Mouse (Mus musculus): ENCODE data around the gene Plin4.
"Not testable (repeated sequence)": the region's sequence is repeated elsewhere in the genome, so short reads cannot be mapped to it uniquely, and the experiment has no call there.

Gene Plin4

DNA sequence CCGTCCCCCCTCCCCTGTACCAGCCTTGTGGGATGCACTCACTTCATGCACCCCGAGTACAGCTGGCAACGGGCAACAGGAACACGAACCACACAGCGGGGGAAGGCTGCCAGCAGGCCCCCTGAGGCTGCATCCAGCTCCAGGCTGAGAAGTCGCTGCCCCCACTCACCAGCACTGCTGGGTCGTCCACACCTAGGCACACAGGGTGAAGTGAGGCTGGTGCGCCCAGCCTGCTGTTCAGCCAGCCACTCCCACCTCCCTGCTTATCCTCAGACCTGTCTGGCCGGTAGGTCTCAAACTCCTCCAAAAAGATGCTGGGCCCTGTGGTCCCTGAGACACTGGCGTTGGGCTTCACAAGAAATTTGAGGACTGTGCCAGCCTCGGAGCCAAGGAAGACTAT, 16.6 kb upstream of the Plin4 start:
- no peak for DNase-seq (ENCODE audit: low read depth, low spot score)

DNA sequence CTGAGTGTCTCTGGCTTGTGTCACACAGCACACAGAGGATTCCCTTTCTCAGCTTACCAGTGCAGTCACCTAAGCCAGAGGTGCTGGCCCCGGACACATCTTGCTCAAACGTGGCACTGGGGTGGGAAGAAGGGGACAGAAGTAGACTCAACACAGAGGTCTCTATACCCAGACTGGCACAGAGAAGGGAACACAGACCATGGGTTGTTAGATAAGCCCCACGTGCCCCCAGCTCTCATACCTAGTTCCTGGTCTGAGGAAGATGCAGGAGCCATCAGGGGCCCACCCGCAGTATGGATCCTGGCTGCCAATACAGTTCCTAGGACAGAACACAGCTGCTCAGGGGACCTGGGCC, 15.7 kb upstream of the Plin4 start:
- DNase-seq (ENCODE audit: low read depth, low spot score): no peak

DNA sequence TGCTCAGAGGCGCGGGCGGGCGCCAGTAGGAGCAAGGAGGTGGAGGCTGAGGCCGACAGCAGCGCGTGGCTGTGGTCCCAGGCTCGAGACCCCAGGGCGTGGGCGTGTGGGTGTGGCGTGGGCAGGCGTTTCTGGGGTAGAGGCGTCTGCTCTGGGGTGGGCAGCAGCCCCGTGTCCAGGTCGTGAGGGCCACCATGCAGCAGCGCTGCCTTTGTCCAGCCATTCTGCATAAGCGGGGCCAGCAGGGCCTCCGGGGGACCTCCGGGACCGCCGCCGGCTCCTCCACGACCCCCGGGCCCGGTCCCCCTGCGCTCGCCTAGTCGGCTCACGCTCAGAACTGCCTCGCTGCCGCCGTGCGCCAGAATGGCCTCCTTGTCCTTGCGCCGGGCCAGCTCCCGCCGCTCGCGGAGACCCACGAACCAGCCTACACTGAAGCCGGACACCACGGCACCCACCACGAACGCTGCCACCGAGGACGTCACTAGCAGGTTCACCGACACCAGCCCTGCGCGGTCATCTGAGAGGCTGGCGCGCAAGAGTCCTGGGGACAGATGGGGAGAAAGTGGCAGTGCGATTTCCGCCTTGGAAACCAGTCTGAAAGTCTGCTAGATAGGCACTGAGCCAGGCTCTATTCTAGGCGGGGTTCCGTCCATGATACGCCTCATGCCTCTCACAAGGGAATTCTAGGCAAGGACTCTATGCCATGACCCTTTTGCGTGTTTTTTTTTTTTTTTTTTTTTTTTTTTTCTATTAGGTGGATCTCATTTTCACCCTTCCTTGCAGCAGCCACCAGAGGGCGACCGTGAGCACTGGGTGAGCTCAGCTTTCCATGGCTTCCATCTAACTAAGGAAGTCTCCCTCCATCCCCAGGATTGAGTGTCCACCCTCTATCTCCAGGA, 15.0 kb upstream of the Plin4 start:
- DNase-seq (ENCODE audit: low read depth, low spot score): peak; percentile 62

DNA sequence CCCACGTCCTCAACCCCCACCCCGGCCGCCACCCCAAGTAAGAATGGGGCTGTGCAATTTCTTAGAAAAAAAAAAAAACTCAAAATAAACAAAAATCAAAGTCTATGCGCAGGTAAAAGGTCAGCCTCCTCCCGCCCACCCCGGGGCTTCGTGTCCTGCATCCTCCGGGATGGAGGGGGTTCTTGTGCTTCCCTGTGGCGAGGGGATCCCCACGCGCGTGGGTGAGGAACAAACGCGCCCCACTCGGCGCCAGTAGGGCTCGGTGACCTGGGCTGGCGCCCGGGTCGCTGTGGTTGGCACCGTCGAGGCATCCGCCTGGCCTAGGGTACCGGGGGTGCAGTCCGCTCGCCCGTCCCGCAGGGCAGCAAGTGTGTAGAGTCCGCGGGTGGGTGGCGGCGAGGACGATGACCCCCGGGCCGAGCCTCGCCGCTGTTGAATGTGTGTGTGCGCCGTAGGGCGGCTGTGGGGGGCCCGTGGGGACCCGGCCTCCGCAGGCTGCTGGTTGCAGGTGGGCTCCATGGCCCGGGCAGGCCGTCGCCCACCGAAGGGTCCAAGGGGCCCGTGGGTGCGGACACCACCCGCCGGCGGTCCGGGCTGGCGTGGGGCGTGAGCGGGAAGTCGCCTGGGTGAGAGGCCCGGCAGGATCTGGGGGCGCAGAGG, 14.2 kb upstream of the Plin4 start:
- no peak for DNase-seq (ENCODE audit: low read depth, low spot score)

DNA sequence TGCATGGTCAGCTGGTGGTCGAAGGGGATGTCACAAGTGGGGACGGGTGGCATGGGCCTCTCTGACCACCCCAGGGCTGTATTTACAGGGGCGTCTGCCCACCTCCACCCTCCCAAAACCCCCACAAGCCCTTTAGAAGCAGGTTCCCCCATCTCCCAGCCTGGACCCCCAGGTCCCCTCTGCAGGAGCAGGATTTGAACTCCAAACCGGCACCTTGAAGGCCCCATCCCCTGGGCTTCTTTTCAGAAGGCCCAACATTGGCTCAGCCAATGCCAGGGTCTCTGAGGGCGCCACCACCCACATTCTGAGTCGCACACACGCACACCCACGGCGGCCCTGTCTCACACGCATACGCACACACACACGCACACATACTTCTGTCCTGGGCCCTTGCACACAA, 13.6 kb upstream of the Plin4 start:
- DNase-seq (ENCODE audit: low read depth, low spot score): no peak

DNA sequence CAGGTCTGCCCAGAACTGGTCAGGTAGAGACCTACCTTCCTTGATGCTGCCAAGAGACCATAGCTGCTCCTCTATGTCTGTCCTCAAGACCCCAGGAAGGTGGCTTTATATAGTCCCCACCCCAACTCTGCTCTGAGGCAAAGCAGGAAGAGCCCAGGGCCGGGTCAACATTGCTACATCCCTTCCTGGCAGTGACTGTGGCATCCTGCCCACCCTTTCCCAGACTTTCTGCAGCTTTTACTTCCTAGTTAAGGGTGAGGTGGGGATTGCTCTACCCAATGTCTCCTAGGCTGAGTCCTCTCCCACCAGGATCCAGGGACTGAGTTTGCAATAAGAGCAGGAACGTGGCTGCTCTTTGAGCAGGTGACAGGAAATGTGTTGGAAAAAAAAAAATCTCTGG, 12.2 kb upstream of the Plin4 start, which contains the start of gene Lrg1:
TSS of gene Lrg1 (minus strand) at position 176 of the 400 bp plus-strand sequence.
- DNase-seq (ENCODE audit: low read depth, low spot score): no peak

DNA sequence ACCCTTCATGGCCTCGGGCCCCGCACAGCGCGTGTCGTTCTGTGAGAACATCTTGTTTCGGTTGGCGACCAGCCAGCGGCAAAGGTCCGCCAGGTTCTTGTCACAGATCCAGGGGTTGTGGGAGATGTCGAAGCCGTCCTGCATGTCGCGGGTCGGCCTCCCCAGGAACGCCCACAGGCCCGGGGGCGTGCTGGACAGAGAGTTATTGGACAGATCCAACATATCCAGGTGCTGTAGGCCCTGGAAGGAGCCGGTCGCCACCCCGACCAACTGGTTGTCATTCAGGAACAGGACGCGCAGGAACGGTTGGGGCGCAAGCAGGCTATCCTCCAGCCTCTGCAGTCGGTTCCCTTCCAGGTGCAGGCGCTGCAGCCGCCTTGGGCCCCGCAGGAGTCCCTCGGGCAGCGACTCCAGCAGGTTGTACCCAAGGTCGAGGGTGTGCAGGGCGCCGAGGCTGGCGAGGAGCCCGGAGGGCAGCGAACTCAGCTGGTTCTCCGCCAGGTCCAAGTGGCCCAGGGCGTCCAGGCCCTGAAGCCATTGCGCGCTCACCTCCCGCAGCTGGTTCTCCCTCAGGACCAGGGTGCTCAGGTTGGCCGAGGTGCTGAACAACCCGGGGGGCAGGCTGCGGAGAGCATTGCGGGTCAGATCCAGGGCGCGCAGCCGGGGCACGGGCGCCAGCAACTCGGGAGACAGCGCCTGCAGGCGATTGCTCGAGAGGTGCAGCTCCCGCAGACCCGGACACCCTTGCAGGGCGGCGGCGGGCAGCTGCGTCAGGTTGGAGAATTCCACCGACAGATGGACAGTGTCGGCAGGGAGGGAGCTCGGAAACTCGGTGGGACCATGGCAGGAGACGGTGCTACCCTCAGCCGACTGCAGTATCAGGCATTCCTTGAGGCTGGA, 10.6 kb upstream of the Plin4 start:
- no peak for DNase-seq (ENCODE audit: low read depth, low spot score)

DNA sequence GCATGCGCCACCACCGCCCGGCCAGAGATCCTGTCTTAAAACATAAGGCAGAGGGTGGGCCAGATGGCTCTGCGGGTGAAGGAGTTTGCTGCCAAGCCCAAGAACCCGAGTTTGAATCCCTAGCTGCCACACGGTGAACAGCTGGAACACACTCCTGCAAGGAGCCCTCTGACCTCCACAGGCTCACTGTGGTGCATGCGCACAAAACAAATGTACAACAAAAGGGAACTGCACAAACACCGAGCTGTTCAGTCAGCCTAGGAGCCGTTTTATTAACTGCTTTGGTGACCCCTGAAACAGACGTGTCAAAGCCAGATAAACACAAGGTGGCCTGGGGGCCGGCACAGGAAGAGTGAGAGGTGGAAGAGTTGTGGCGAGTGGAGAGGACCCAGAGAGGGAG, 9.8 kb upstream of the Plin4 start:
- no peak for DNase-seq (ENCODE audit: low read depth, low spot score)

DNA sequence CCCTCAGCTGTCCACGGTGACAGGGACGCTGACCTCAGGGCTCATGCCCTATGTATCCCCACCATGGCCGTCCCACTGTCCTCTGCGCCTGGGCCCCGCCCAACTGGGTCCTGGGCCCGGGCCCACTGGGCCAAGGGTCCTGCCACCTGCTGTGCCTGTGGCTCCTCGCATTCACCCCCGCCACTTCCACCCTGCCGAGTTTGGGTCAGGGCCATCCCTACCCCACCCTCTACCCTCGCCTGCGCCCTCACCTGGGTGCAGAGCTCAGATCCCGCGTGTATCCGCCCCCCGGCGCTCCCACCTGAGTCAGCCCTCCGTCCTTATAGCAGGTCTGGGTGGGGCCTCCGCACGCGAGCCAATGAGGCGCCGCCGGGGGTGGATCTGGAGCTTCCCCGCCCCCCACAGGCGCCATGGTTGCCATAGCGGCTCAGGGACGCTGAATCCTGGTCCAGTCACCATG, 7.7 kb upstream of the Plin4 start, which contains the start of gene Plin5:
TSS of gene Plin5 (minus strand) at position 346 of the 460 bp plus-strand sequence.
- DNase-seq (ENCODE audit: low read depth, low spot score): no peak

DNA sequence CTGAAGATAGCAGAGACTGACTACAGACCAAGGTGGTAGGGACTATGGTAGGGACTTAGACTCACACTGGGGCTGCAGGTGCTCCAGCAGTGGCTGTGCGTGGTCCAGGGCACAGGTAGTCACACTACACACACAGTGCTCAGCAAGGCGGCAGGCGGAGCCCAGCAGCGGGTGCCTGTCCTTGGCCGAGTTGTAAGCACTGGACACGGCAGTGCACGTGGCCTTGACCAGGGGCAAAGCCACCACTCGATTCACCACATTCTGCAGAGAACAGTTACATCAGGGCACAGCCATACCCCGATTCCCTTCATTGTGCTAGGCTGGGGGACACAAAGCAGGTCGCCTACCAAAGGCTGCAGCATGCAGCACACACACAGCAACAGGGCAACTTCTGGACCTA, 6.6 kb upstream of the Plin4 start:
- no peak for DNase-seq (ENCODE audit: low read depth, low spot score)

DNA sequence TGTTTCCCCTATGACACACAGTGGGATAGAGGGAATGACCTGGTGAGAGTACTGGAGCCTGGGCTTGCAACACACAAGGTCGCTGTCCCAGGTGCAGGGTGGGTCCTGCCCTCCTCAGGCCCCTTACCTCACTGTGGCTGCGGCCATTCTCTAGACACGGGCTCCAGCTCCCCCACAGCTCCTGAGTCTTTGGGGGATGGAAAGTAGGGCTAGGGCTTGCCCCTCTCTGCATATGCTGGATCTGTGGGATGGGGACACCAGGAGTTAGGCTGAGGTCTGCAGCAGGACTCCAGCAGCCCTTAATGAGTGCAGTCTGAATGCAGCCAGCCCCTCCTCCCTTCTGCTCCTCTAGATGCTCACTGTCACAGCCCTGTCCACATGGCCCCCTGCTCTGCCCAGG, 3.1 kb upstream of the Plin4 start:
- no peak for DNase-seq (ENCODE audit: low read depth, low spot score)

DNA sequence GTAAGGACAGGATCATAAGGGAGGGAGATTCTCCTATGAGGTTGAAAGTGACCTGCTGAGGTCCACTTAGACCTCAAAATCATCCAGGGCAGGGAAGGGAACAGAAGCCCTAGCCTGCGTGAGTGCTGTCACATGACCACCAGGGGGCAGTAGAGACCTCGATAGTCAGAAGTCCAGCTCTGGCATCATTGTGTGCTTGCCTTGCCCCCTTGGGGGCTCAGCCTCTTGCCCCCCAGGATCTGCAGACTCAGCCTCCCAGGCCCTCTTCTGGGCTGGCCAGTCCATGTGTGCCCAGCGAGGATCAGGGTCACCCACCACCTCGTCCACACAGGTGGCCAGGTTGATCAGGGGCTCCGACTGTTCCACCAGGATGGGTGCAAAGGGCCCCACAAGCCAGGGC, 2.3 kb upstream of the Plin4 start:
- DNase-seq (ENCODE audit: low read depth, low spot score): peak; percentile 63

DNA sequence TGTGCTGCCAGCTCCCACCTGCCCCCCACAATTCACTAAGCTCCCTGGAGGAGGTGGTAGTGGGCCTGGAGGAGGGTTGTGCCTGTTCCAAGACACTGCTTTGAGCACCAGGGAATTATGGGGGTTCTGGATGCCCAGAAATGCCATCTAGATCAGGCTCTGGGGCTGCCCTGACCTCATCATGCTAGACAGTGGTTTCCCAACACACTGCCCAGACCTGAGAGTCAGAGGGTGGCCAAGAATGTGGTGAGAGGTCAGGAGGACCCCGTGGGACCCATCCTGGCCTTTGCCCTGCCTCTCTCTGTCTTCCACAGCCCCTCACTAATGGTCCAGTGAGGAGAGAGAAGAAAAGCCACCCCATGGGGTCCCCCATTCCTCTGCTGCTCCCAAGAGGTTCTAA, 1.4 kb upstream of the Plin4 start:
- no peak for DNase-seq (ENCODE audit: low read depth, low spot score)

DNA sequence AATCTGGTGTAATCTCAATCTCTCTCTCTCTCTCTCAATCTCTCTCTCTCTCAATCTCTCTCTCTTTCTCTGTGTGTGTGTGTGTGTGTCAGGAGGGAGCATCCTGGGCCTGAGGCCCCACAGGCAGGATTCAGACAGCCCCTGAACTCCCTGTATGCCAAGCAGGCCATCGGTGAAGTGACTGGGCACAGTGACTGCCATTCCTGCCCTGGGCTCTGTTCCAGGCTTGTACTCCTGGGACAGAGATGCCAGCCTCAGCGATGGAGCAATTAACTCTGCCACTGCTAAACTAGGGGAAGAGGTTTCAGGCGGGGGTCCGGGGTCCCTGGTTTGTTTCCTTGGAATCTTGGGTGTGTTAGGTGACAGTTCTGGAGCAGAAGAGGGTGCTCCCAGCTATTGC, 968 bp upstream of the Plin4 start:
- DNase-seq (ENCODE audit: low read depth, low spot score): no peak

DNA sequence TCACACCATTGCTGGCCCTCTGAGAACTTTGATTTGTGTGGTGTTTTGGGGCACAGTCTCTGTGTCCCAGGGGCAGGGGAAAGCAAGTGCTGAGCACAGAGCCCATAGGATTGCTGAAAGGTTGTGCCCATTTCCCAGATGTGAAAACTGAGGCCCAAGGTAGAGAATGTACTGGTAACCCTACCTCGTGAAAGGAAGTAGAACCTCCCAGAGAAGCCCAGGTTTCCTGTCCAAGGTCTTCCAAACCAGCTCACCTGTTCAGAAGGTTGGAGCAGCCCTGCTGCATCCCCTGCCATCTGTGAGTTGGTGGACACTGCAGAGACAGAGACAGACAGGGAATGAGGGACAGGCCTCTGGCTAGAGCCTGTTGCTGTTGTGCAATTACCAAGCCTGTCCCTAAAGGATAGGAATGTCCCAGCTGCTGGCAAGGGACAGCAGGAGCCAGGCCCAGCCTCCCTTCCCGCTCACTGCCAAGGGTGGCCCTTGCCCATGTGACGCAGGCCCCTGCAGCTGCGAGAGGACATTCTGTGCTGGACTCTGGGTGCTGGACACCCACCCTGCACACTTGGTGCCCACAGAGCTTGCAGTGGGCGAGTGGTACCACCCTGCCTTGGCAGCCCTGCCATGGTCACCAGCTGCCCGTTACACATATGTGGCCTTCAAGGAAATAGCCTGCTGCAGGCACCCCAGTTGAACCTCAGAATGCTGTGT, 1.1 kb downstream of the Plin4 start:
- no peak for DNase-seq (ENCODE audit: low read depth, low spot score)

DNA sequence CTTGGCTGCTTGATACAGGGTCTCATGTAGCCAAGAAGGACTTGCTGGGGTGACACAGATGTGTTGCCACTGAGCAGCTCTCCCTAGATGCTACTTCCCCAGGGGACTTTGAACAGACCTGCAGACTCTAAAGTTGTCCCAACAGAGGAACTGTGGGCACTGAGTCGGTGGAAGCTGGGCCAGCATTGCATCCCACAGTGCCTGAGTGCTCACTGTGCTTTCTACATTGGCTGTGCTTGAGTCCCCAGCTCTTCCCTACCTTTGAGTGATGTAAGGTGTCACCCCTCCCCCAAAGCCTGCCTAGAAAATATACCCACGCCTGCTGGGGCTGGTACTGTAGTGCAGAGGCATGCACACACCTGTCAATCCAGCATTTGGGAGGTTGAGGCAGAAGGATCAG, 1.9 kb downstream of the Plin4 start:
- DNase-seq (ENCODE audit: low read depth, low spot score): no peak

DNA sequence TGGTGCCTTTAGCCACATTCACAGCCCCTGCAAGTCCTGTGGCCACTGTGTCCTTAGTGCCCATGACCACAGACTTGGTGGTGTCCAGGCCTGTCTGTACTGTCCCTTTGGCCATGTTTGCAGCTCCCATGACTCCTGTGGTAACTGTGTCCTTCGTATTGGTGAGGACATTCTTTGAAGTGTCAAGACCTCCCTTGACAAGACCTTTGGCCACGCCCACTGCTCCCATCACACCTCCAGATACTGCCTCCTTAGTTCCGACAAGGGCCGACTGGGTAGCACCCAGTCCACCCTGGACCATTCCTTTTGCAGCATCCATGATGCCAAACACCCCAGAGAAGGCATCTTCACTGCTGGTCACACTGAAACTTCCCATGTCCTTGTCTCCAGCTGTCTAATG, 2.6 kb downstream of the Plin4 start:
- DNase-seq (ENCODE audit: low read depth, low spot score): no peak

DNA sequence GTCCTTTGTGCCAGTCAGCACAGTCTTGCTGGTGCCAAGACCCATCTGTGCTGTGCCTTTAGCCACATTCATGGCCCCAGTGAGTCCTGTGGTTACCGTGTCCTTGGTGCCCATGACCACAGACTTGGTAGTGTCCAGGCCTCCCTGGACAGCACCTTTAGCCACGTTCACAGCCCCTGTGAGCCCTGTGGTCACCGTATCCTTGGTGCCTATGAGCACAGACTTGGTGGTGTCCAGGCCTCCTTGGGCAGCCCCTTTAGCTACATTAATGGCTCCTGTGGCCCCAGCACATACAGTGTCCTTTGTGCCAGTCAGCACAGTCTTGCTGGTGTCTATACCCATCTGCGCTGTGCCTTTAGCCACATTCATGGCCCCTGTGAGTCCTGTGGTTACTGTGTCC, 3.2 kb downstream of the Plin4 start:
- not testable (repeated sequence) for DNase-seq (ENCODE audit: low read depth, low spot score)

DNA sequence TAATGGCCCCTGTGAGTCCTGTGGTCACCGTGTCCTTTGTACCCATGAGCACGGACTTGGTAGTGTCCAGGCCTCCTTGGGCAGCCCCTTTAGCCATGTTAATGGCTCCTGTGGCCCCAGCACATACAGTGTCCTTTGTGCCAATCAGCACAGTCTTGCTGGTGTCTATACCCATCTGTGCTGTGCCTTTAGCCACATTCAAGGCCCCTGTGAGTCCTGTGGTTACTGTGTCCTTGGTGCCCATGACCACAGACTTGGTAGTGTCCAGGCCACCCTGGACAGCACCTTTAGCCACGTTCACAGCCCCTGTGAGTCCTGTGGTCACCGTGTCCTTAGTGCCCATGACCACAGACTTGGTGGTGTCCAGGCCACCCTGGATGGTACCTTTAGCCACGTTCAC, 4.8 kb downstream of the Plin4 start:
- DNase-seq (ENCODE audit: low read depth, low spot score): not testable (repeated sequence)

DNA sequence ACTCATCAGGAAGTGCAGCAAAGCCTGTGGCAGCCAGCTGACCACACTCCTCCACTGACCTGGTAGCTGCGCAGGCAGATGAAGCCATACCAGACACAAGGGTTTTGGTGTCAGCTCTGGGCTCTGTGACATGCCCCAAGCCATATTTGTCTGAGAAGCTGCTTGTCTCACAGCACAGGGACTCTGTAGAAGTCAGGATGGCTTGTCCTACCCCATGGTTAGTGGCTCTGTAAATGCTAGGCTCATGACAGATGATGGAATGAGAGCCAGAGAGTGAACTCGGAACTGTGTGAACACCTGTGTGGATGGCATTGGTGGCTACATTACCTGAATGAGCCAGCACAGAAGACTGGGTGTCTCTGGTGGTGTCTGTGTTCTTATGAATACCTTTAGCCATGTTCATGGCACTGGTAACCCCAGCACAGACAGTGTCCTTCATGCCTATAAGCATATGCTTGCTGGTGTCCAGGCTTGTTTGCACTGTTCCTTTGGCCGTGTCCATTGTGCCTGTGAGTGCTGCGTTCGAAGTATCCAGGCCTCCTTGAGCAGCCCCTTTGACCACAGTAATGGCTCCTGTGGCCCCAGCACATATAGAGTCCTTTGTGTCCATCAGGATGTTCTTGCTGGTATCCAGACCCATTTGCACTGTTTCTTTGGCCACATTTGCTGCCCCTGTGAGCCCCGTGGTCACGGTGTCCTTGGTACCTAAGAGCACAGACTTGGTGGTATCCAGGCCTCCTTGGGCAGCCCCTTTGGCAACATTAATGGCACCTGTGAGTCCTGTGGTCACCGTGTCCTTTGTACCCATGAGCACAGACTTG, 5.9 kb downstream of the Plin4 start:
- DNase-seq (ENCODE audit: low read depth, low spot score): no peak
